Mouse (Mus musculus): ENCODE results near the gene Adrb1. TPM values are rescaled to one million over a fixed set of nuclear protein-coding genes. Genes with fewer than 3 reads are reported as not detected.
A peak's percentile ranks its signal among the peaks of the same experiment; 100 is the strongest.

Gene Adrb1
- total RNA-seq (2021) = 10 to 100 TPM; 15.6 to 15.8 TPM
- long read RNA-seq, experiment 1, transcript Adrb1-201 (1 exons, 2,952 nt) = major isoform, 14 of 14 reads
- long read RNA-seq, experiment 1, partial matches to known transcripts = 0 of 14 reads
- long read RNA-seq, experiment 1, other reads (novel, unspliced or antisense) = 0 of 14 reads
- long read RNA-seq, experiment 2, transcript Adrb1-201 (1 exons, 2,952 nt) = major isoform, 5 of 6 reads
- long read RNA-seq, experiment 2, partial matches to known transcripts = 0 of 6 reads
- long read RNA-seq, experiment 2, other reads (novel, unspliced or antisense) = 1 of 6 reads

DNA sequence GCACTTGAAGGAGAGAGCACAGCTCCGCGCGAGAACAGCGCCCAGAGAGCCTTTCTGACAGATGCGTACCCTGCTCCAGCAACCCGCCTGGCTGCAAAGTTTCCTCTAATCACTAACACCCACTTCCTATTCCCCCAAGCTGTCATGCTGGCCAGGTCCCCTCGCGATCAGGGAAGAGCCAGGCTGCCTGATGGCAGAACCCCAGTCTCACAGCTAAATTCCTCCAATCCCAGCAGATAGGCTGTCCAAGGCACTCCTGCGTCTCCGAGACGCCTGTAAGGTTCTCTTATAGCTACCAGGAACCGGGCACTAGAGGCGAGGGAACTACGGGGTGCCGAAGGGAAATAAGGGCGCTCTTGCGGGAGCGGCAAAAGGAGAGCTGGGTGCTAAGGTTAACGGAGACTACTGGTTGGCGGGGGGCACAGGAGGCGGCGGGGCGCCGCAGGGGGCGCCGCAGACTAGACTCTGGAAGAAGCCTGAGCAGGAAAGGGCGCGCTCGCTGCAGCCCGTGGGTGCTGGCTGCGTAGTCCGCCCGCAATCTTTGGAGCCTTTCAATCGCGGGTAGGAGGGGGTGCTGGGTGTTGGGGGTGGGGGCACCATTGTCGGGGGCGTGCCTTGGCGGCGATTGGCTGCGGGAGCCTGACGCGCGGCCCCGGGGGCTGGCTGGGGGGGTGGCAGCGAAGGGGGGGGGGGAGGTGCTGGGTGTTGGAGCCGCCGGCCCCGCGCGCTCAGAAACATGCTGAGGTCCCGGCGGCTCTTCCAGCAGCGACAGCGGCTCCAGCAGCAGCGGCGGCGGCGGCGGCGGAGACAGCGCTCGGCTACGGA is at the start of gene Adrb1:
Gene Adrb1 (plus strand): TSS at position 813 of the 825 bp plus-strand sequence.
- DNase-seq = peak; percentile 84

DNA sequence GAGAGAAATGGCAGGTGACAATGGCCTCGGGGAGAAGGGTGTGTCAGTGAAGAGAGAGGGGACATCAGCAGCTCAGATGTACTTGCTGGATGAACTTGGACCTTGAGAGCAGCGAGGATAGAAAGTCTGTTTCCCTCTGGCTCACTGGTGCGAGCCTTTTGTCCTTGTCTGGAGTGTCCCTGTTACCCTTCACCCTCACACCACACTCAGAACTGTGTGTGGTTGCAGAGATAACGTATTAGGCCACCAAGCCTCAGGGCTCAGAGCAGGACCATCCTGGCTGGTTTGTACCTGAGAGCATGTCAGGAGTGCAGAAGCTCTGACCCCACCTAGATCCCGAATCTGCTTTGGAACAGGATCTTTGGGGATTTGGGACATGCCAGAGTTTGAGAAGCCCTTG is 46.3 kb upstream of the Adrb1 start:
- DNase-seq = no peak

DNA sequence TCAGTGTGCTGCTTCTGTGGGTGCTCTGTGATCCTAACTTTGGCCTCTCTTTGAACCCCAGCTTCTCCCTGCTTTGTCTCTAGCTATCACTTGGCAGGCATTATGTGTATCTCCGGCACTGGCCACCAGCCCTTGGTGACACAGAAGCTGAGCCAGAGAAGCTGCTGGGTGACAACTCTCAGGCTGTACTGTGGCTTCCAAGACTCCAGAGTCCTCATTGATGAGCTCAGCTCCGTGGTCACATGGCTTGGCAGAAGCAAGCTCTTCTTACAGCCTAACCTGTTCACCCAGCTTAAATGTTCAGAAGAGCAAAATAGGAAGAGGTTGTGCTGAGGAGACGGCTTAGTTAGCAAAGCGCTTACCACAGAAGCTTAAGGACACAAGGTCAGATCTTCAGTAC is 45.5 kb upstream of the Adrb1 start:
- DNase-seq = peak; percentile 56 to 73

- peak; percentile 56 to 57 for DNase-seq
These were observed 44.4 kb upstream of the Adrb1 start for GRCm38 (mm10) chr19:56677611-56678010.

DNA sequence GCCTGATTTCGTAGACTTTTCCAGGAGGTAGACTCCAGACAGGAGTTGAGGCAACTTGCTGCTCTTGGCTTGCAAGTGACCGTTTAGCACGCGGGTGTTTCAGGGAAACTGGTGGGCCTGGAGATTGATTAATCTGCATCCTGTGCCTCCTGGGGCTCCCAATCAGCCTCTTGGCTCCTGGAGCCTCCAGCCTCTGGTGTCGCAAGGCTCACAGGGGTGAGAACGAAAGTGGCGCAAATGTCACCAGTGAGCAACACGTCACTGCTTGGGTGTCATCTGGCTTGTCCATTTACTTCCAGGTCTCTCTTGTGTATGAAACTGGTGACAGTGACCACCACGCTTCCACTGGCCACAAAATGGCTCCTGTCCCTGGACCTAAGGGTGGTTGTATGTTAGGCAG is 43.5 kb upstream of the Adrb1 start:
- peak in 1 of 2 experiments; percentile 31 for DNase-seq

- peak; percentile 27 to 53 for DNase-seq
These were observed 42.6 kb upstream of the Adrb1 start for GRCm38 (mm10) chr19:56679213-56679965.

DNA sequence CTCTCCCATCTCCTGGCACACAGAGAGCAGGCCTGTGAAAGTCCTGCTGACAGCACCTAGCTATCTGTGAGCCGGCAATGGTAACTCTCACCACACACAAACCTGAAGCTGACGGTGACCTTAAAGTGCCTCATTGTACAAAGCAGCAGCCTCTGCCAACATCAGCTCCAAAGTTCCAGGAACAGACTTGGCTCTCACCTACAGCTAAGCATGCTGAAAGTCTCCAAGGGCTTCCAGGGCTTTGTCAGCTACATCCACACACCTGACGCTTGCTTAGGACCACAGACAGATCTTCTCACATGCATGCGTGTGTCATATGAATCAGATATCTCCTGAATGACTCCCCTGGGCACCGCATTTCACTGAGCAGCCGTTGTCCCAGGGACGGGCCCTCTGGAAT is 42.0 kb upstream of the Adrb1 start:
- peak; percentile 62 to 80 for DNase-seq

DNA sequence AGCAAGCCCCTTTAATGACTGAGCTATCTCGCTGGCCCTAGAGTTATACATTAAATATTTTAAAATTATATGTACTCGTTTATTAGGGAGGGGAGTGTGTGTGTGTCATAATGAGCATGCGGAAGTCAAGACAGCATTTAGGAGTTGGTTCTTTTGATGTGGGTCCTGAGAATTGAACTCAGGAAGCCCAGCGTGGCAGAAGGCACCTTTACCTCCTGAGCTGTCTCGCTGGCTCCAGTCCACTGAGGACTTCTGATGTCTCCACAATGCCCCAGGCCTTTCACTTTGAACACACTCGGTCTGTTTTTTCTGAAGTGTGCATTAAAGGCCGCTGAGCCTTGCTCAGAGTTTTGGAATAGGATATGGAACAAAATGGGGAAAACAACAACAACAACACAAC is 39.7 kb upstream of the Adrb1 start:
- no peak for DNase-seq

DNA sequence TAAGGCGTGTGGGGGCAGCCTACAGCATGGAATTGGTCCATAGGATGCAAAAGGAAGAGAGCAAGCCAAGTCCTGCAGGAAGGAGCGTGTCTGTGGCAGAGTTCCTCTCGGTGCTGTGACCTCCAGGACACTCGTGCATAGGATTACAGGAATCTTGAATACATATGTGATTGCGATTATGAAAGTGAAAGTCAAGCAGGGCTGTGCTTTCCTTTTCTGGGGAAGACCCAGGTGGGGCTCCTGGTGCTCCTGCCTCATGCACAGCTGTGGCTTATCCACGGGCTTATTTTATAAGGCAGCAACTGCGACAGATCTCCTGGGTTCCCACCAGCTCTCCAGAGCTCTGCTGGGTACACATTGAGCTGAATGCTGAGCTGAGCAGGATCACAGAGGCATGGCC is 39.2 kb upstream of the Adrb1 start:
- DNase-seq = no peak

DNA sequence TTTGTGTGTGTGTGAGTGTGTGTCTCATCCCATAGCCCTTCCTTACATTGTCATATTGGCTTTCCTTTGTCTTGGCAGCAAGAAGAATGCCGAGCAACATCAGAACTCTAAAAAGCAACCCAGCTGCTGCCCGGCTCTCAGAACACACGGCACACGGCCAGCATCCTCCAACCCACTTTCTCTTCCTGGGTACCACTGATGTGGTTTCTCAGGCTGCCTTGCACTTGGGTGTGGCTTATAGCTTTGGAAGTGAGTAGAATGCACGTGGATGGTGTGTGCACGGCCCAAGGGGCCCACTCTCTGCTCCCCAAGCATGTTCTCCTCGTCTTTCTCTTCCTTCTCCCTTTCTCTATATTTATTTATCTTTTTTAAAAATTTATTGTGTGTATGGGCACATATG is 36.5 kb upstream of the Adrb1 start:
- no peak for DNase-seq

DNA sequence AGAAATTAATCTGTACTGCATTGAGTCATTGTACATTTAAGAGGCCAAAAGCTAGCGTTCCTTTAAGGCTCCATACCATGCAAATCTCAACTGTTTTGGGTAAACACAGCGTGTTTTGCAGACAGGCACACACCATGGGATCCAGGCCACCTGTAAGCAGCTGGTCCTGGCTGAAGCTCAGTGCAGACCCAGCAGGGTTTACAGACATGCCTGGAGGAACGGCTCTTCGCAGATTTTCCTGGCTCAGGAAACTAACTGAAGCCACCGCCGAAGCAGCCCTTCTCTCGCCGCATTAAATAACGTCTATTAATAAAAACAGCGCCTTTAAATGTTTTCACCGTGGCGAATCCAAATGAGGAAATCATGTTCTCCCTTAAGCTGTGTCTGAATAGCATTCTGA is 35.8 kb upstream of the Adrb1 start:
- DNase-seq = no peak

DNA sequence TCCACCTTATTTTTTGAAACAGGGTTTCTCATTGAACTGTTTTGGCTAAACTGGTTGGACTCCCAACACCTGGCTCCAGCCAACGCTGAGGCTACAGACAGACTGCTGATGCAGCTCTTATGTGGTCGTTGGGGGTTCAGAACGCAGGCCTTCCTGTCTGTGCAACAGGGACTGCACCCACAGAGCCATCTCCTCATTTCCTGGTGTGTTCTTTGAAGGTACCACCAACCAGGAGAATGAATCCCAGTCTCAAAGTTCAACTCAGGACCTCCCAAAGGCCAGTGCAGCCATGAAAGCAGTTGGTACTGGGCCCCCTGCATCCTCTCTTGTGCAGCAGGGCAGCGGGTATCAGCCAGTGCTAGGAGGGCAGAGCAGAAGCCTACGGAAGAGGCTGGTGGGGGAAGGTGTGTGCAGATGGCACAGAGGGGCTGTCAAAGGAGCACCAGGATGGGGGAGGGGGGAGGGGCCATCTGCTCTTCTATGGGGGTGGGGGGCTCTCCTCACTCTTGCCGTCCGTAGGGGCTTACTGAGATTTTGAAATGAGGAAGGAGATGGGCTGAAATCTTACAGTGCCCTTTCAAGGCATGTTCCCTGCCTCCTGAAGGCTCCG is 34.9 kb upstream of the Adrb1 start:
- DNase-seq = no peak

GRCm38 (mm10) chr19:56687676-56688075 is 34.3 kb upstream of the Adrb1 start:
- DNase-seq = no peak

DNA sequence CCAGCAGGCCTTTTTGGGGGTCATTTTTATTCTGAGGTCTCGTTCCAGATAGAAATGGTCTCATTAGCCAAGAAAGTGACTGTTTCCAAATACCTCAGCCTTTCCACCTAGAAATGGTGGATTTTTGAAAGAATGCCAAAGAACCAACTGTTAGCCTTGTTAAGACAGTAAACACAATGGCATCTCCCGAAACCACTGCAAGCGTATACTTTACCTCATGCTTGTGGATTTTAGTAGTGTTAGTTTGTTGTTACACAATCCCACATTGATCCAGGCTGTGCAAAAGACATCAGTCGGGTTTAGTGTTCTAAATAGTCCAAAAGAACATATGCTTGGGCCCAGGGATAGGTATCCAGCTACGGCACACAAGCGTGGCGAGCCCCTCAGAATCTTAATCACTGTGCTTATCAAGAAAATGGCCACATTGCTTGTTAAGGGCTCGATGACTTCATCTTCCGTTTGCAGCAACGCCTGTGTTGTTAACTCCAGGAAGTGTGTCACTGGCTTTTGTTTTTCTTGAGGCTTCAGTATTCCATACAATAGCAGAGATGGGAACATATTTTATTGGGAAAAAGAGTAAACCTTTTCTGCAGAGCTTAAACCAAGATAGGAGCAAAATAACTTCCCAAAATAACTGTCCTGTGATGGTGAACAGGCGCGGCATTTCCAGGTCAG is 33.2 kb upstream of the Adrb1 start:
- DNase-seq = no peak

GRCm38 (mm10) chr19:56689493-56689892 is 32.5 kb upstream of the Adrb1 start:
- DNase-seq = no peak

- DNase-seq = no peak
These were observed 30.9 kb upstream of the Adrb1 start for GRCm38 (mm10) chr19:56691103-56691502.

GRCm38 (mm10) chr19:56692451-56692850 is 29.5 kb upstream of the Adrb1 start:
- peak in 1 of 2 experiments; percentile 31 for DNase-seq

DNA sequence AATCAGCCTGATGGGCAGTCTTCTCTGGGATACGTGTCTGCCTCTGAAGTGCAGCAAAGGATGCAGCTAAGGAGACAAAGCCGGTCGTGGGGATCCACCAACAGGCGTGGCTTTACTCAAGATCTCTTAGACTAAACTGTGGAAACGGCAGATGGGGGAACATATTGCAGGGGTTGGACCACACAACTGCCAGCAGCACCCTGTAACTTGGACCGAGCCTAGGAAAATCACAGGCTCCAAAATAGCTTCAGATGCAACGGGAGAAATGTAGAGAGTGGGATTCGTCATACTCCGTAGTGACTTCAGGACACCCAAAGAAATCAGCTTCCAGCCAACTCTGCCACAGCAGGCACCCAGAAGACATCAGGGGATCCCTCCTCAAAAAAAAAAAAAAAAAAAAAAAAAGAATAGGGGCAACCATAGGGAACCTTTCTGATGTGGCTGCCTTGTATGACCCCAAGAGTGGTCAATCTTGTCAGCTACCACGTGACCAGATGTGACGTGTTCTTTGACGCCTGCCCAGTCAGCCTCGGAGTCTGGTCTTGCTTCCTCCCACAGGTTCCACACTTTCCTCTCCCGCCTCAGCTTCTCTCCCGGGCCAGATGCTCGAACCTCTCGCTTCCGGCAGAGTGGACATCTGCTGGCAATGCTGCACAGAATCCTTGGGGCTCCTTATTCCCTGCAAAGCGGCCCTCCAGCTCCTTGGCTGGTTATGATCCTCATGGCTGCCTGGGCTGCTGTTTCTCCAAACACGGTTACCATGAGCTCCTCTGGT is 24.4 kb upstream of the Adrb1 start:
- no peak for DNase-seq

GRCm38 (mm10) chr19:56700848-56701247 is 21.2 kb upstream of the Adrb1 start:
- peak; percentile 72 to 77 for DNase-seq

GRCm38 (mm10) chr19:56701404-56702033 is 20.5 kb upstream of the Adrb1 start:
- DNase-seq = no peak

GRCm38 (mm10) chr19:56702039-56702438 is 20.0 kb upstream of the Adrb1 start:
- no peak for DNase-seq
